Mouse (Mus musculus) urinary bladder, adult 18-20 months (tissue): ENCODE data around the gene Olfr146.

Experiments
- DNase-seq, 2 experiments: peaks; one replicate each; pipeline ENCODE4 v3.0.0; 2022; ENCODE audit warnings: low spot score in 2 of 2, mixed read lengths in 2 of 2

Olfr146 gene

DNA sequence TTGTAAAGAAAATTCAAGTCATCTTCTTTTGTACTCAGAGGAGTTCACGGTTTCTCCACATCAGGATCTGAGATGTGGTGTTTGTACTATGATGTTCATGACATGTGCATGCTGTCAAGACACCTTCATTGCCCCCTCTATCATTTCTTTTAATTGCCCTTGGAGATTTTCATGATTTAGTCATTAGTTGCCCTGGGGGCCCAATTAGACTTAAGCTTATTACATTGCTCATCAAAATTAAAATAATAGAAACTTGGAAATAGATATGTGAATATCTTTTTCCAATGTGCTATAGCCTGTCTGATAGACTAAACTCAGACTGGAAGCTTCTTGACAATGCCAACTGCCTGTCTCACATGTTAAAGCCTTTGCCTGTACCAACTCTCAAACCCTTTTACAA, at the start of gene Olfr146:
Gene Olfr146 (minus strand): TSS at position 101 of the 400 bp plus-strand sequence.
- DNase-seq, result no peak

DNA sequence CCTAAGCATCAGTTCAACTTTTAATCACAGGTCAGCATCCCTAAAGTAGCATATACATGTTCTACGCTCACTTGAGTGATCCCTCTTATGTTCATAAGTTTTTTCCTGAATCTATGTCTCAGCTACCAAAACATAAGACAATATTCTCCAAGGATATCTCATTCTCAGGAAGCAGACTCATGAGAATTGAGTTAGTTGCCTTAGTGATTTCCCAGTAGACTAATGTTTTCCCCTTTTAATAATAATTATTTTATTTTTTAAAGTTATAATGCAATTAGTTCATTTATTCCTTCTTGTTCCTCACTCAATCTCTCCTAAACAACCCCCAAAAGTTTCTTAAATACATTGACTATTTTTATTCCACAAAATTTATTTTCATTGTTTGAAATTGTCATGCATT, 41.7 kb upstream of the Olfr146 start, which contains the start of gene Olfr937:
Gene Olfr937 (minus strand): TSS at position 101 of the 400 bp plus-strand sequence.
- DNase-seq, result no peak

DNA sequence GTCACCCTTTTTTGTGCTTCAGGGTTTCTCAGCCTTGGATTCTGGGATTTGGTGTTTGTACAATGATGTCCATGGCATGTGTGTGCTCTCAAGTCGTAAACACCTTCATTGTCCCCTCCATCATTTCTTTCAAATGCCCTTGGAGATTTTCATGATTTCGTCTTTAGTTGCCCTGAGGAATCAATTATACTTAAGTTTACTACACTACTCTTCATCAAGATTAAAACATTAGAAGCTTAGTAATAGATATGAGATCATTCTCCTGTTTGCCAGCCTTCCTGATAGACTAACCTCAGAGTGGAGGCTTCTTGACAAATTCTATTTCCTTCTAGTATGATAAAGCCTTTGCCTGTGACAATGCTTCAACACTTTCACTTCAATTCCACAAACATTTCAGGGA, 23.6 kb downstream of the Olfr146 start, which contains the start of gene Olfr935:
Gene Olfr935 (minus strand): TSS at position 101 of the 400 bp plus-strand sequence.
- no peak for DNase-seq

DNA sequence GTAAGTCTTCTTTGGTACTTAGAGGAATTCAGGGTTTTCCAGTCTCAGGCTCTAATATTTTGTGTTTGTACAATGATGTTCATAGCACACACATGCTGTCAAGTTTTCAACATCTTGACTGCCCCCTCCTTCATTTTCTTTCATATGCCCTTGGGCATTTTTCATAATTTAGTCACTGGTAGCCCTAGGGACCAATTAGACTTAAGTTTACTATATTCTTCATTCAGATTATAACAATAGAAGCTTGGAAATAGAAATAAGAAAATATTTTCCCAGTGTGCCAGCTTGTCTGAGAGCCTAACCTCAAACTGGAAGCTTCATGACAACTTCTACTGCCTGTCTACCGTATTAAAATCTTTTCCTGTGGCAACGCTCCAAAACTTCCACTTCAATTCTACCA, 35.0 kb downstream of the Olfr146 start, which contains the start of gene Olfr934:
Gene Olfr934 (minus strand): TSS at position 101 of the 400 bp plus-strand sequence.
- DNase-seq, result no peak

DNA sequence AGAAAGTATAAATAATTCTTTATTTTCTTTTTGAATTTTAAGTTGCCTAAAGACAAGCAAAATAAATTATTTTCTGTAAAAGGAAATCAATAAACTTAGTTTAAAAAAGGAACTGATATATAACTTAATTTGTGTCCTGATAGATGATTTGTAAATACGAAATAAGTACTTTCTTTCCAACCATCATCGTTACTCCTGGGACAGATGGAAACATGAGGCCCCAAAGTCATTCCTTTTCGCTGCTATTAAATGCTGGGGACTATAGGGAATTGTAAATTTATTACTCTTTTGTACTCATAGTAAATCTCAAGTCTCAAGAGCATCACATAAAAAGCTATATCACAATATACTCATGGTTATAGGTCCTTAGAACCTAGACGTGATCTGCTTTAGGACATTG, 51.2 kb downstream of the Olfr146 start, which contains the start of gene Olfr933:
Gene Olfr933 (plus strand): TSS at position 301 of the 400 bp plus-strand sequence.
- DNase-seq, result no peak
